Mouse (Mus musculus) CH12.LX (cell line): Measurements from ENCODE around the gene Tmem56.

Experiments
- BHLHE40 ChIP-seq: IDR thresholded peaks from 2 replicates; pipeline ENCODE4 v1.6.1; 2011; ENCODE audit warnings: mild to moderate bottlenecking, low read depth, low read length, improper control_type of control experiment
- CTCF ChIP-seq, 2 experiments: IDR thresholded peaks in 1 of 2; conservative IDR thresholded peaks in 1 of 2; 2 replicates each; pipeline ENCODE4 v1.5.1; 2011 to 2012; ENCODE audit warnings: low read depth in 2 of 2, low read length in 2 of 2, improper control_type of control experiment in 1 of 2, inconsistent platforms in 1 of 2, mild to moderate bottlenecking in 1 of 2, moderate library complexity in 1 of 2
- EP300 ChIP-seq: IDR thresholded peaks from 2 replicates; pipeline ENCODE4 v1.6.1; 2011; ENCODE audit warnings: low read length, improper control_type of control experiment
- HCFC1 ChIP-seq: IDR thresholded peaks from 2 replicates; pipeline ENCODE4 v1.6.1; 2012; ENCODE audit warnings: low read depth, mild to moderate bottlenecking, inconsistent platforms, low read length, improper control_type of control experiment
- MAX ChIP-seq: IDR thresholded peaks from 2 replicates; pipeline ENCODE4 v1.6.1; 2011; ENCODE audit warnings: low read length, improper control_type of control experiment
- TCF12 ChIP-seq: IDR thresholded peaks from 2 replicates; pipeline ENCODE4 v1.6.1; 2014; ENCODE audit warnings: low read depth, mild to moderate bottlenecking, inconsistent platforms, low read length, improper control_type of control experiment
- USF1 ChIP-seq: IDR thresholded peaks from 2 replicates; pipeline ENCODE4 v1.6.1; 2014; ENCODE audit warnings: low read depth, mild to moderate bottlenecking, inconsistent platforms, low read length, improper control_type of control experiment
- USF2 ChIP-seq: conservative IDR thresholded peaks from 2 replicates; pipeline ENCODE4 v1.6.1; 2011; ENCODE audit warnings: low read depth, low read length, improper control_type of control experiment
- ZMIZ1 ChIP-seq: IDR thresholded peaks from 2 replicates; pipeline ENCODE4 v1.6.1; 2012; ENCODE audit warnings: low read depth, mild to moderate bottlenecking, inconsistent platforms, low read length, improper control_type of control experiment

DNA sequence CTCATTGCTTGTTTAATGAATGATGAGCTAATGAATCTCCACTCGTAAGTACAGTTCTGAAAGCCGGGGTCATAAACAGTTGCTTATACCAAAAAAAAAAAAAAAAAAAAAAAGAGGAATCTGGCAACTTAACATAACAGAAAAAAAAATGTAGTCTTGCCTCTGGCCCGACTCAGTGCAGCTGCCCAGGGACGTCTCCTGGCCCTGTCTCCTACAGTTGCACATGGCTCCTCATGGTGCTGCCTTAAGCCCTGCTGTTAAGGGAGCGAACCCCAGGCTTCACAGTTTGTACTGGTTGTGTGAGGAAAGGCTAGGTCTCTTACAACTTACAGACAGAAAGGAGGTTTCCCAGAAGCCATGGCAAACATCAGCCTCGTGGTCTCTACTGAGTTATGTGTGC lies 31.3 kb upstream of the Tmem56 start:
- no peak for TF ChIP-seq BHLHE40
- no peak for TF ChIP-seq EP300
- TF ChIP-seq HCFC1 = no peak
- TF ChIP-seq CTCF (conservative IDR thresholded peaks at IDR 0.05 in 1 of 2, IDR thresholded peaks at IDR 0.05 in 1 of 2; ENCODE audit: low read depth in 2 of 2, low read length in 2 of 2) = no peak
- no peak for TF ChIP-seq ZMIZ1
- TF ChIP-seq TCF12 = no peak
- no peak for TF ChIP-seq MAX
- TF ChIP-seq USF2 = no peak
- TF ChIP-seq USF1 = no peak
